Mouse (Mus musculus): Measurements from ENCODE around the gene Wbp1l. TPM values are rescaled to one million over a fixed set of nuclear protein-coding genes. Genes with fewer than 3 reads are reported as not detected.
"Not testable (repeated sequence)": the region's sequence is repeated elsewhere in the genome, so short reads cannot be mapped to it uniquely, and the experiment has no call there.

Gene Wbp1l
- total RNA-seq (2021) = 100 to 1,000 TPM; 122 to 123 TPM
- long read RNA-seq, experiment 1, transcript Wbp1l-204 (4 exons, 3,900 nt) = minor isoform, 26 of 165 reads
- long read RNA-seq, experiment 1, transcript Wbp1l-201 (5 exons, 3,911 nt) = major isoform, 35 of 165 reads
- long read RNA-seq, experiment 1, partial matches to known transcripts = 87 of 165 reads
- long read RNA-seq, experiment 1, other reads (novel, unspliced or antisense) = 15 of 165 reads
- long read RNA-seq, experiment 2, transcript Wbp1l-201 (5 exons, 3,911 nt) = major isoform, 42 of 101 reads
- long read RNA-seq, experiment 2, transcript Wbp1l-204 (4 exons, 3,900 nt) = minor isoform, 35 of 101 reads
- long read RNA-seq, experiment 2, partial matches to known transcripts = 13 of 101 reads
- long read RNA-seq, experiment 2, other reads (novel, unspliced or antisense) = 8 of 101 reads

DNA sequence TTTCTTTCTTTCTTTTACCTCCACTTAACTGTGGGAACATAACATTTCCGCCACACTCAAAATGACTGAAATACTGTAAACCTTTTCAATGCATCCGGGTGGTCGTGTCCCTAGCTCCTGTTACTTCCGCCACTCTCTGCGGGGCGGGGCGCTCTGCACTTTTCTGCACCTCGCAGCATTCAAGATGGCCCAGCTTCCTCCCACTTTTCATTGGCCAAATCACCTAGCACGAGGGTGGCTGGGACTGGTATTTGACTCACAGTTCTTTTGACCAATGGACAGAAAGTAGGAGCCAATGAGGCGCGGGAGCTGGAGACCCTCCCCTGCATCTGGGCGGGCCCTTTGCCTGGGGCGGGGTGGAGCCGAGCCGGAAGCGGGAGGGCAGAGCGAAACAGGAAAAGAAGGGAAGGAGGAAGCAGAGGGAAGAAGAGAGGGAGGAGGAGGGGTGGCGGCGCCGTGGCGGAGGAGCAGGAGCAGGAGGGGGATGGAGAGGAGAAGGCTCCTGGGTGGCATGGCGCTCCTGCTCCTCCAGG, at the start of gene Wbp1l:
TSS of gene Wbp1l (plus strand) at position 365 of the 533 bp plus-strand sequence.
- peak; percentile 97 for DNase-seq

DNA sequence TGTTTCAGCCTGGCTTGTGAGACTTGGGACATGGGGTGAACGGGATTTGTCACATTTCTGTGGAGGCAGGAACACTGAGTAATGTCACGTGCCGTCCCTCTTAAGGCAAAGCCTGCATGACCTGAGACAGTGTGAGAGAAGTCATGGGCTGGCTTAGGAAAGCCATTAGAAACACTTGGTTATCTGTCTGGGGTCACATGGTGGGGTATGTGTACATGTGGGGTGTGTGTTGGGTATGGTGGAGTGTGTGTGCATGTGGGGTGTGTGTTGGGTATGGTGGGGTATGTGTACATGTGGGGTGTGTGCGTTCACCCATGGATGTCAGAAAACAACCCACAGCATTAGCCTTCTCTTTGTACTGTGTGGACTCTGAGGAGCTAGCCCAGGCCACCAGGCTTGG, 48.5 kb upstream of the Wbp1l start:
- no peak for DNase-seq

DNA sequence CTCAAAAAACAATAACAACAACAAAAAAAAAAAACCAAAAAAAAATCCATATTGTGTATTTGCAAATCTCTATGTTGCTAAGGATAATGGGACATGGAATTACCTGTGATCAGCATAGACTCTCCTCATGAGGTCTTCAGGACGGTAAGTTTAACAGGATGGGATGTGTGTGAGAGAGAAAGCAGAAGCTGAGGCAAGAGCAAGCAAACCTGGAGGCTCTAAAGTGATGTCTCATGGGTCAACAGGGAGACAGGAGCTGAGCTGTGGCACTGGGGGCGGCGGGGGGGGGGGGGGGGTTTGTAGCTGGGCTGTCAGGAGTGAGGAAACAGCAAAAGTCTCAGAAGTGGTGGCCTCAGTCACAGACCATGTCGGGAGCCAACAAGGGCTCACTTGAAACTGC, 46.4 kb upstream of the Wbp1l start:
- no peak for DNase-seq

DNA sequence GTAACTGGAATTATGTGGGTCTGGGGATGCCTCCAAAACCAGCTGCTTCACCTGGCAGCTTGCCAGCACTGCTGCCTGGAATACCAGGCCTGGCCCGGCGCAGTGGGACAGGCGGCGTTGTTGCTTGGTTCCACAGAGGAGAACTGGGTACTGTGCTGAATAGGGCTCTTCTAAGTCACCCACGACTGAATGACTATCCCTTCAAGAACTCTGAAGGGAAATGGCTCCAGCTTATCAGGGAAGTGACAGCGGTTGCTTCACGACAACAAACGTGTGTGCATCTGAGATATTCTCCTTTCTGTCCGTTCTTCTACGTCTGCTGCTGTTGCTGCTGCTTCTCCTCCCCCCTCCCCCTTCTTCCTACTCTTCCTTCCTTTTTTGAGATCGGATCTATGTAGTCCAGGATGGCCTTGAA, 45.3 kb upstream of the Wbp1l start:
- DNase-seq = peak; percentile 58

DNA sequence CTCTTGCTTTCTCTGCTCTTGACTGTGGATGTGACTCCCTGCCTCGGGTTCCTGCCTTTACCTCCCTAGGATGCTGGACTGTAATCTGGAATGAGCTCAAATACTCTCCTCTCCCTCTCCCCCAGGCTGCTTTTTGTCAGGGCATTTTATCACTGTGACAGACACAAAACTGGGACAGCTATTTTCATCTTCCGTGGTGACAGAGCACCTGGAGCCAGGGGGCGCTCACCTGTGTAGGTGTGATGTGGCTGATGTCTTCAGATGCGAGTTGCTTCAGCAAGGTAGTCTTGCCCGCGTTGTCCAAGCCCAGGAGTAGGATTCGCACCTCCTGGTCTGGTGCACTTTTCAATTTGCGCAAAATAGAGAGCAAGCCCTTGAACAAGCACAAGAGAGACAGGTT, 40.9 kb upstream of the Wbp1l start:
- DNase-seq = no peak

DNA sequence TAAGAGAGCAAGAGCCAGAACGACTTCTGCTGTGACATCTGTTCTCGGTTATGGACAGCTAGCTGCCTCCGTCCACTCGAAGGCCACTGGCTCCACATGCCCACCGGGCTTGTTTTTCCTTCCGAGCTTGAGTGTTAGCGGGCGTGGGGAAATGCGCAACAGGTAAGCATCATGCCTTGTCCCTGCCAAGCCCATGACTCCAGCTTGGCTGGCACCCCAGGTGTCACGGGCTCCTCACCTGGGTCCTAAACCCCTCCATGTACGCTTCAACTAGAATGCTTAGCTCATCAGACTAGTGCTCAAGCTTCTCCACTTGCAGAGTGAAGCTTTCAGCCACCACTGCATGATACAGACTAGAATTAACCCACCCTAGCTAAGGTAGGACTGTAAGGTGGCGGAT, 40.3 kb upstream of the Wbp1l start:
- DNase-seq = no peak

DNA sequence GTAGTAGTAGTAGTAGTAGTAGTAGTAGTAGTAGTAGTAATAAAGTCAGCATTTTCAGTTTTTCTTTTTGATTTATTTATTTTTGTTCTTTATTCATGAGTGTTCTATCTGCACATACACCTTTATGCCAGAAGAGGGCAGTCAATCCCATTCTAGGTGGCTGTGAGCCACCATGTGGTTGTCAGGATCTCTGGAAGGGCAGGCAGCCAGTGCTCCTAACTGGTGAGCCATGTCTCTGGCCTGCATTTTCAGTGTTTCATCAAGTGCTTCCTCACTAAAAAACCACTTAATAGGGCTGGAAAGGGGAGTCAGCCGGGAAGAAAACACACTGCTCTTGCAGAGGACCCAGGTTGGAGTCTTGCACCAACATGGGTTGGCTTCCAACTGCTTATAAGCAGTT, 36.8 kb upstream of the Wbp1l start:
- DNase-seq = peak; percentile 74

DNA sequence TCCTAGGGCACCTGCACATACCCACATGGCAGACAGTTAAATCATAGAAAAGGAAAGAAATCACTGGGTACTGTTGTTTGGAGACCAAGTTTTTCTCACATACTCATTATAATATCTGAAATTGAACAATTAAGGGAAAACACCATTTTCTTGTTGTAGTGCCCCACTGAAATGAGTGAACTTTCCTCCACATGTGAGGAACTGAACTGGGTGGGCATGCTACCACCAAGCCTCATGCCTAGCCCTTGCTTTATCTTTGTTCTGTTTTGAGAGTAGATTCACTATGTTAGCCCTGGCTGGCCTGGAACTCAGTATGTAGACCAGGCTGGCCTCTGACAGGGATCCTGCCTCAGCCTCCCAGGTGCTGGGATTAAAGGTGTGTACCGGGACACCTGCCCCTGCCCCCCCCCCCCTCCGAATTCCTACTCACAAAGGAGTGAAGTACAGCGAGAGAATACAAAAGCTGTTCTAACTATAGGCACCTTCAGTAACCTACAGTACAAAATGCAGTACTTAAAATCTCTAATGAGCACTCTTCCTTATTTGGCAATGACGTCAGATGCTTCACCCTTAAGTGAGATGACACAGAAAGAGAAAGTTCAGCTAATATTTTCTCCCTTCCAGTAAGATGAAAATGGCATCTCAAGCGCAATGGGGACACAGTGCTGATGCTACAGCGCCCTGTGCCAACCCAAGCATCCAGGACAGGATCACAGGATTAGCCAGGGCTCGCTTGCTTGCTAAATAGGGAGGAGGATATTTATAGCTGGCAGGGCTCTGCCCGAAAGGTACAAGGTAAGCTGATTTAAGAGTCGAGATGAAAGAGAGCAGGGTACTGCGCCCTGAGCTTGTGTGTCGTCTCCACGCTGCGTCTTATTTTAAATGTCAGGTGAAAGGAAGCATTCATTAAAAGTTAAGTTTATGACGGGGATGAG, 36.0 kb upstream of the Wbp1l start:
- DNase-seq = no peak

DNA sequence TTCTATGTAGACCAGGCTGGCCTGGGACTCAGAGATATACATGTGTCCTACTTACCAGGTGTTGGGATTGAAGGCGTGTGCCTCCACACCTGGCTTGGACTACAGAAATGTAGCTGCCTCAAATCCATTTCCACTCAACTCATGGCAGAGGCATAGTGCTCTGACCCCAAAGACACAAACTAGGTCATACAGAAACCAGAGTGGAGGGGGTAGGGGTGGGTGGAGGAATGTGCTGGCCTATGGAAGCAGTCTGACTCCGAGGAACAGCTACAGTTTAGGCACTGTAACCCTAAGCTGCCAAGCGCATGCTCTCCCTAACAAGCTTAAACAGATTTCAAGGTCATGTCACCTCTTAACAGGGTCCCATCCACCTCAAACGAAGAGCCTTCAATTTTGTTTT, 35.3 kb upstream of the Wbp1l start:
- no peak for DNase-seq

DNA sequence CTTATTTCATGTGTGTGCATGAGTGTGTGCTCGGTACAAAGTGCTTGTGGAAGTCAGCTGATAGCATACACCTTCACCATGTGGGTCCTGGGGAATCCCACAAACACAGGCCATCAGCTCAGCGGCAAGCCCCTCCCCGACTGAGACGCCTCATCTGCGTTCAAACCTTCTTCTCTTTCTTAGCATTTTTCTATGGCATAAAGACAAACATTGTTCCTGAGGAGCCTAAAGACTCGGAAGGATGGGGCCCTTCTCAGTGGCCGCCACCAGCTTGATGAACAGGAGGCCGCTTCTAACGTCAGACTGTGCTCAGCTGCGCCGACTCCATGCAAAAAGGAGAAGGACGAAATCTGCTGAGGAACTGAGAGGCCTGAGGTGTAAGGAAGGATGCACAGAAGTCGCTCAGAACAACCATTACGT, 34.8 kb upstream of the Wbp1l start:
- DNase-seq = no peak

DNA sequence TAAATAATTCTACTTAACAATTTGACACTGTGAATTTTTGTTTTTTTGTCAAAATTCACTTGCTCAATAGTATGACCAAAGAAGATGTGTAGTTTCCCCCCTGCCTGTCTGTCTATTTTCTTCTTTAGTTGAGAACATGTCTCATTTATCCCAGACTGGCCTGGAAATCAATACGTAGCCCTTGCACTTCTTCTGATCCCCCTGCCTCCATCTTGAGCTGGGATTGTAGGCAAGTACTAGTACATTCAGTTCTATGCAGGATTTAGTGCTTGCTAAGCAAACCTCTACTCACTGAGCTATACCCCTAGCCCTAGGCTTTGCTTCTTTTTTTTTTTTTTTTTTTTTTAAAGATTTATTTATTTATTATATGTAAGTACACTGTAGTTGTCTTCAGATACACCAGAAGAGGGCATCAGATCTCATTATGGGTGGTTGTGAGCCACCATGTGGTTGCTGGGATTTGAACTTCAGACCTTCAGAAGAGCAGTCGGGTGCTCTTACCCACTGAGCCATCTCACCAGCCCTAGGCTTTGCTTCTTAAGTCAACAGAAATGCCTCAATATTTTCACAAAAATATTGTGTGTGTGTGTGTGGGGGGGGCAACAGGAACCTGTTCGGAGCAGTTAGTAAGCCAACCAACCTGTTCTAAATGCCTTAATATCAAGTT, 27.5 kb upstream of the Wbp1l start:
- DNase-seq = not testable (repeated sequence)

DNA sequence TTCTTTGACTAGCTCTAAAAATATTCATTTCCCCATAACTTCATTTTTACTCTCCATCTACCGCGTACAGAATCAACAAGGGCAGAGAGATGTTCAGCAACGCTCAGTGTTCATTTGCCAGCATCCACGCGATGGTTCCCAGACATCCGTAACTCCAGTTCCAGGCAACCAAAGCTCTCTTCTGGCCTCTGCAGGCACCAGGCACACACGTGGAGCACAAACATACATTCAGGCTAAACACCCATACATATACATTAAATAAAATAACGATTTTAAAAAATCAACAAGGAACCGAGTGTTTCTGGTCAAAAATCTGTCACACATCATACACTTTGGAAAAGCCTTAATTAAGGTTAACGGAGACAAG, 27.0 kb upstream of the Wbp1l start:
- DNase-seq = no peak

DNA sequence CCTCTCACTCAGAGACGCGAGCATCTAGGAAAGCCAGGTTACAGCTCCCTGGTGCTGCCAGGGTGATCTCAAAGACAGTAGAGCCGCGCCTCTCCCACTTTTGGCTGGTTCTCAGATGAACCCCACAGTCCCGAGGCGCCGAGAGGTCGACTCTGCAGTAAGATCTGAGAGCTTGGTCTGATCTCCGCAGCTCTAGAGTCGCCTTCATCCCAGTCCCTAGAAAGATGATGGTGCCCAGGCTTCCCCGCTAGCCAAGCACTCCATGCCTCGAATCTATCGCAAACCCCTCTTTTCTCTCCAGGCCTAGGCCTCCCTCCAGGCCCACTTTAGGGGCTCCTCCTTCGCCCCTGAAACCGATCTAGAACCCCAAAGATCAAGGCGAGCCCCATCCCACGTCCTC, 26.3 kb upstream of the Wbp1l start:
- DNase-seq = no peak

DNA sequence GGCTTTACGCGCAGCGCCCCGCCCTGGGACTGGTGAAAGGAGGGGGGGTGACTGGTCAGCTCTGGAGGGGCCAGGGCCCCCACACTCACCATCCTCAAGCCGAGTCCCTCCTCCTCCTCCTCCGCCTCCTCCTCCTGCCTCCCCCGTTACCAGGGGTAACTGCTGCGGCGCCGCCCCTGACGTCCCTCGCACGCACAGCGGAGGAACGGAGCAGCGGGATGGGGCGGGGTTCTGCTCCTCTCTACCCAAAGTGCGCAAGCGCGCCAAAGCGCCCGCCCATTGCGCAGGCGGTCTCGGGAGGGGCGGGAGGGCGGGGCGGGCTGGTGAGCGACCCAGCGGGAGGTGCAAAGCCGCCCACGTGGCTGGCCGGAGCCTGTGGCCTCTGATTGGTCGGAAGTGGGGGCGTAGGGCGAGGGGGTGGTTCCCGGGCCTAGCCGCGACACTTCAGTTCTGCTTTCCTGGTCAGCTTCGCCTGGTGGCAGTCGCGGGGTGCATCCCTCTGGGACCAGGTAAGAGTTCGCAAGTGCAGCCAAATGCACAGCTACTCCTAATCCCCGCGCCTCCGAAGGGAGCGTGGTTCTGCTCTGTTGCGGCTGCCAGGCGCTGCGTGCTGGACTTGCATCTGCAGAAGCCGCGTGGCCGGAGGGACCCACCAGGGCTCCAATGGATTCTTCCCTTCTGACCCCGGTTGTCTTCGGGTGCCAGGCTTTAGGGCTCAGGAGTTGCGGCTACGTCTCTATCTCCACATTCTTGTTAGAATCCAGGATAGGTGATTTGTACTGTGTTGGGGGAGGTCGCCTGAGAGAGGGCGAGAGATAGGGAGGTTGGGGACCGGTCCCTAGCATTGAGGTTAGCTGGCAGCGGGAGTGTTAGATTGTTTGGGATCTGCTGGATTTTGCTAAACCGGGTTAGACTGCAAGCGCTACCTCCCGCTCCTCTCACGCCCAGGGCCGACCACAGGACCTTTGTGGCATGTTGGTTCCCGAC, 25.6 kb upstream of the Wbp1l start, which contains the start of the genes Arl3 and Sfxn2:
TSS of gene Arl3 (minus strand) at position 248 of the 987 bp plus-strand sequence.
TSS of gene Sfxn2 (plus strand) at position 415 of the 987 bp plus-strand sequence.
- DNase-seq = peak; percentile 96

DNA sequence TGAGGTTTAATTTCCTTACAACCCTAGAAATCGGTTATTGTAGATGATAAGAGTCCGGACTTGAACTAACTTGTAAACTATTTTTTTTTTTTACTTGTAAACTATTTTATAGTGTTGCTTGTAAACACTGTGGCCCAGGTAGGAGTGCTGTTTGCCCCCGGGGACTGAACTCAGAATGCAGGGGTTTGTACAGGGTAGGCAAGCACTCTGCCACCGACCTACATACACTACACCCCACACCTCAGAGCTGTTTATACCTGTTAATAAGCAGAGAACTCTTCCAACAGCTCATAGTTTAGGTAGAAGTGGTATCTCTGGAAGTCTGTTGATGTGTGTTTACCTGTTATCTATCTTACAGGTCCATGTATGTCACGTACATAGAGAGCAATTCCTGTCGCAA, 24.9 kb upstream of the Wbp1l start:
- no peak for DNase-seq

DNA sequence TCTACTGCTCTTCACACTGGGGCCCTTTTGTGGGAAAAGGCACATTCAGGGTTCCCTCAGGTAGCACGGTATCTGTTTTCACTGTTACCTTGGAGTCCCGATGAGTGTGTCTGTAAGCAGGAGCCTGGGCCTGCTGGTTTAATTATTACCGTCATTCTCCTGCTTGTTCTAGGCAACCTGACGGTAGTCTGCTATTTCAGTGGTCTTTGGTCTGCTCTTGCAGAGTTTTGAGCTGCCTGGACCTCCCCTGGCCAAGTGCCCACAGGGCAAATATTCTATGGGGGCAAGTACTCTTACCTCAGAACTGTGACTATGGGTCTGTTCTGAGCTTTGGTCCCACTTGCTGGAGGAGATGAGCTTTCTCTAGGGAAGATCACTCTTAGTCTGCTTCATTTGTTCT, 23.7 kb upstream of the Wbp1l start:
- no peak for DNase-seq

DNA sequence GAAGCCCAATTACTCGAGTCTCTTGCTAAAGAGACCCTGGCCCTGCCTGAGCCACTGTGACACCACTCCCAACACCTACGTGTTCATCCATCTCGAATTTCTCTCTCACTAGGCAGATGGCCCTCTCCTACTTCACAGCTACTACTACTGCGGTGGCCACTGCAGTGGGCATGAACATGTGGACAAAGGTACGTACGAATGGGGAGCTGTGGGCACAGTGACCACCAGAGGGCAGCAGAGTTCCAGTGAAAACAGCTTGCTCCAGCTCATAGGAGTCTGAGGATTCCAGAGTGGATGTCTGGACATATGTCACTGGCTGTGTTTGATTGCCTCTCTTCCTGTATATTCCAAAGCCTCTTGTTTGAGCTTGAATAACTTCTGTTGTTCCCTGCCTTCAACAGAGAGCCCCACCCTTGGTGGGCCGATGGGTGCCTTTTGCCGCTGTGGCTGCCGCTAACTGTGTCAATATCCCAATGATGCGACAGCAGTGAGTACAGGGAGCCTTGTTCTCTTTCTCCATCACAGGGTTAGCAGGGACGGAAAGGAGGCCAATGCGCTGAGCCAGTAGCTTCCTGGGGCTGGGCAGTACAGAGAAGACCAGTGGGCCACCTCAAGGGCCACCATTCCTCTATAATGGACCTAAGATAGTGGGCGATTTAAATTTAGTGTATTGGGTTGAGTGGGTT, 10.9 kb upstream of the Wbp1l start:
- DNase-seq = peak; percentile 94

DNA sequence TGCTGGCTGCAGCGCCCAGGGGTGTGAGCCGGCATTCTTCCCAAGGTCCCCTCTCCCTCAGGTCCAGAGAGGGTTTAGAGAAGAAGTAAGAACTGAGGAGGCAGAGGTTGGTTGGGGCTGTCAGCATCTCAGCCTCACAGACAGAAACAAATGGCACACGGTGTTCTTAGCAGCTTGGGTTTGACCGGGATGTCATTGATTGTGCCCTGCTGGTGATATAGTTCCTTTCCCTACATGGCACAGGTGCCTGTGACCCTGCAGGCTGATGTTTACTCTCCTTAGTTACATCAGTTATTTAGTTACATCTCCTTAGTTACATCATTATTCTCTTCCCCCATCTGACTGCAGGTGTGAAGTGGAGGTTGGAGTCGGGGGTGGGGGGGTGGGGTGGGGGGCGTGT, 7.3 kb upstream of the Wbp1l start:
- no peak for DNase-seq

DNA sequence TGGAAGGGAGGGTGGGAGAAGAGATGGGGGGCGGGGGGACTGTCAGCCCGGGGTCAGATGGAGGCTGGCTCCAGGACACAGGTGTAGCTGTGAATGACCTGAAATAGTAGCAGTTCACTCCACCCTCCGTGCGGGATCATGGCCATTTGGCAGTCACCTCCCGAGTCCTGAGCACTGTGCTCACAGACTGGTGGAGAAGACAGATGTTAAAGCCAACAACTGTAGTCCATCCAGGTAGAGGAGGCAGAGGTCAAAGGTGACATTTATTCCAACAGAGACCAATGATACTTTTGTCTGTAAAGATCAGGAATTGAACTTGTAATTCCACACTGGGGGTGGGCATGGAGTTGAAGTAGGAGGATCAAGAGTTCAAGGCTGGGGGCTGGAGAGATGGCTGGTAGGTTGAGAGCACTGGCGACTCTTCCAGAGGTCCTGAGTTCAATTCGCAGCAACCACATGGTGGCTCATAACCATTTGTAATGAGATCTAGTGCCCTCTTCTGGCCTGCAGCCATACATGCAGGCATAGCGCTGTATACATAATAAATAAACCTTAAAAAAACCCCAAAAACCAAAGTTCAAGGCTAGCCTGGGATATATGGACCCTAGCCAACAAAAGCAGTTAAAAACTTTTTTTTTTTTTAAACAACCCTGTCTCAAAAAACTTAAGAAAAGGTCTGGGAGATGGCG, 6.0 kb upstream of the Wbp1l start:
- DNase-seq = no peak

DNA sequence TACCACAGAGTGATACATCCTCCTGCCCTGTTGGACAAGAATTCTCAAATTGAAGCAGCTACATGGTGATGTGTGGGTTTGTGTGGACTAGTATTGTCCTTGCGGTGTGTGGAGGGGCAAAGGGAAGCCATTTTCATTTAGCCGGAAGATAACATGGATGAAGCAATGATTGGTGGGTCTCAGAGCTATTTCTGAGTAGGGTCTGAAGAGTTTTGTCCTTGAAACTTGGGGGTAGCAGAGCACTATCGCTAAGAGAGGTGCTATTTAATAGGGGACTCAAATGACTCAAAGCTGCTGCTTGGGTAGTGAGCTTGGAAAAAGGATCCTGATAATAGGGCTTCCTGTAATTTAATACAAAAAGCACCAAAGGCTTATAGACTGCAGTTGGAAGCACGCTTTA, 697 bp upstream of the Wbp1l start:
- no peak for DNase-seq

Measured in adrenal gland, postnatal 10 days (tissue).